Mouse (Mus musculus): ENCODE results near the gene Mocs1. TPM values are rescaled to one million over a fixed set of nuclear protein-coding genes. Genes with fewer than 3 reads are reported as not detected.

Mocs1 gene
- polyA plus RNA-seq (2015; fragmentation: Nextera tagmentation; extraction: Ambion mirVana): 3.5 and 6.0 TPM in 2 replicates

GRCm38 (mm10) chr17:49428239-49428688, at the start of gene Mocs1:
TSS of gene Mocs1 (plus strand) at chr17:49428362.

Other genes with a start within 250 kb of the Mocs1 start
- gene Daam2, start 136.0 kb downstream of the Mocs1 start, polyA plus RNA-seq (2015; fragmentation: Nextera tagmentation; extraction: Ambion mirVana): 1.1 and 1.7 TPM in 2 replicates
- gene Kif6, start 186.8 kb downstream of the Mocs1 start, polyA plus RNA-seq (2015; fragmentation: Nextera tagmentation; extraction: Ambion mirVana): 0.26 and 0.44 TPM in 2 replicates

Data from skeletal muscle tissue, postnatal 0 days (tissue).